Mouse (Mus musculus) right cerebral cortex, postnatal 36 days (tissue): Measurements from ENCODE around the gene Numa1.
"Not testable (repeated sequence)": the region's sequence is repeated elsewhere in the genome, so short reads cannot be mapped to it uniquely, and the experiment has no call there.

Experiments used
- DNase-seq, 2 experiments: peaks; one replicate each; pipeline ENCODE4 v3.0.0; 2022; ENCODE audit warnings: low spot score in 2 of 2, mixed read lengths in 1 of 2

The Numa1 gene

GRCm38 (mm10) chr7:101933751-101934240 lies at the start of gene Numa1, which contains the start of gene Lrrc51:
TSS of gene Numa1 (plus strand) at chr7:101934111.
TSS of gene Lrrc51 (minus strand) at chr7:101933895.
- DNase-seq, result peak; percentile 97 to 98

GRCm38 (mm10) chr7:101884160-101884559 lies 49.8 kb upstream of the Numa1 start:
- no peak for DNase-seq

GRCm38 (mm10) chr7:101886274-101886673 lies 47.6 kb upstream of the Numa1 start:
- DNase-seq, result no peak

GRCm38 (mm10) chr7:101888460-101888859 lies 45.5 kb upstream of the Numa1 start:
- DNase-seq, result no peak

GRCm38 (mm10) chr7:101895695-101896094 lies 38.2 kb upstream of the Numa1 start:
- DNase-seq, result no peak

- peak; percentile 98 to 99 for DNase-seq
Measured at GRCm38 (mm10) chr7:101896104-101897066, 37.5 kb upstream of the Numa1 start.

- DNase-seq, result no peak
Measured at GRCm38 (mm10) chr7:101900331-101901097, 33.4 kb upstream of the Numa1 start.

GRCm38 (mm10) chr7:101901969-101902368 lies 31.9 kb upstream of the Numa1 start:
- DNase-seq, result no peak

GRCm38 (mm10) chr7:101902846-101903245 lies 31.1 kb upstream of the Numa1 start:
- DNase-seq, result no peak

- peak; percentile 100 for DNase-seq
Measured at GRCm38 (mm10) chr7:101905561-101906286, 28.2 kb upstream of the Numa1 start, which contains the start of gene Lamtor1. TSS of gene Lamtor1 (plus strand) at chr7:101905904.

- no peak for DNase-seq
Measured at GRCm38 (mm10) chr7:101906287-101906681, 27.6 kb upstream of the Numa1 start, which contains the start of gene Tomt. TSS of gene Tomt (minus strand) at chr7:101906359.

GRCm38 (mm10) chr7:101906696-101907095 lies 27.2 kb upstream of the Numa1 start:
- no peak for DNase-seq

GRCm38 (mm10) chr7:101908367-101908766 lies 25.5 kb upstream of the Numa1 start:
- no peak for DNase-seq

GRCm38 (mm10) chr7:101910138-101910537 lies 23.8 kb upstream of the Numa1 start:
- no peak for DNase-seq

GRCm38 (mm10) chr7:101911982-101912381 lies 21.9 kb upstream of the Numa1 start:
- DNase-seq, result no peak

- peak in 1 of 2 experiments; percentile 40 for DNase-seq
Measured at GRCm38 (mm10) chr7:101918071-101918470, 15.8 kb upstream of the Numa1 start.

- DNase-seq, result not testable (repeated sequence)
Measured at GRCm38 (mm10) chr7:101925892-101926291, 8.0 kb upstream of the Numa1 start.

- DNase-seq, result no peak
Measured at GRCm38 (mm10) chr7:101928093-101928492, 5.8 kb upstream of the Numa1 start.

- no peak for DNase-seq
Measured at GRCm38 (mm10) chr7:101932551-101932950, 1.4 kb upstream of the Numa1 start.

- DNase-seq, result no peak
Measured at GRCm38 (mm10) chr7:101933300-101933699, 611 bp upstream of the Numa1 start.

GRCm38 (mm10) chr7:101935957-101936356 lies 2.0 kb downstream of the Numa1 start:
- no peak for DNase-seq
